Mouse (Mus musculus) heart, postnatal 0 days (tissue): ENCODE results near the gene Brf1.

ENCODE experiments used
- CTCF ChIP-seq: IDR thresholded peaks from 2 replicates; pipeline ENCODE4 v1.5.1; 2016; ENCODE audit warnings: antibody characterized with exemption, control low read depth, low read depth
- EP300 ChIP-seq: IDR thresholded peaks from 2 replicates; pipeline ENCODE4 v1.6.1; 2016; ENCODE audit warnings: antibody characterized with exemption, low read depth

DNA sequence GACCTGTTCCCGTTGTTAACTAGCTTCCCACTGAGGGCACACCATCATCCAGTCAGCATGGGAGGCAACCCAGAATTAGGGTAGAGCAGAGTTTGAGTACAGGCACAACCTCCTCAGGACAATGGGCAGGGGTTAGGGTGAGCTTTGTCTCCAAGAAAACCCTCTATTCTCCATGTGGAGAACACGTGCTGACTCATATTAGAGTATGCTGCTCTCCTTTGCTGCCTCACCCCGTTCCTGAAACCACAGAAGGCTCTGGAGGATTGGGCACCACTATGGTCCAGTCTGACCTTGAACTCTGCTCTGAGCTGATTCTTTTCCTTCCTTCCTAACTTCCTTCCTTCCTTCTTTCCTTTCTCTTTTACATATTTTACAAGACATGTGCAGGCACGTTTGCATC is 37.9 kb upstream of the Brf1 start:
- no peak for TF ChIP-seq CTCF
- no peak for TF ChIP-seq EP300
